Mouse (Mus musculus): ENCODE data around the gene 4930503E14Rik. TPM values are rescaled to one million over a fixed set of nuclear protein-coding genes. Genes with fewer than 3 reads are reported as not detected.
"Not testable (repeated sequence)": the region's sequence is repeated elsewhere in the genome, so short reads cannot be mapped to it uniquely, and the experiment has no call there.

4930503E14Rik gene
- polyA plus RNA-seq (2012; rRNA removed): not detected in 2 replicates

DNA sequence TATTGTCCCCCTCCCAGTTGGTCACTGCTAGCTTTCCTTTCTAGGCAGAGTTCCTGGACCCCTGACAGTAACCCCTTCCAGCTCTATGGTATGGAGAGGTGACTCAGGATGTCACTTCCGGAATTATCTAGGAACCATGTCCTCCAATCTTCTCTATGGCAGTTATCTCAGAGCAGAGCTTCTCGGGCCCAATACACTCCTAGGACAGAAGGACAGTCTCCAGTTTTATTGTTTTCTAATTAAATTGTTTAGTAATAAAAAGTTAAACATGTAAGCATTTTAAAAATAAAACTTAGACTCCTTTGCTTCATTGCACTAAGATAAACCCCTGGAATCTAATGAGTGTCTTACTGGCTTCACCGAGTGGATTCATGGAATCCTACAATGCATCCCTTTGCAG lies at the start of gene 4930503E14Rik:
Gene 4930503E14Rik (minus strand): TSS at position 101 of the 400 bp plus-strand sequence.
- DNase-seq (ENCODE audit: low read depth): not testable (repeated sequence)

DNA sequence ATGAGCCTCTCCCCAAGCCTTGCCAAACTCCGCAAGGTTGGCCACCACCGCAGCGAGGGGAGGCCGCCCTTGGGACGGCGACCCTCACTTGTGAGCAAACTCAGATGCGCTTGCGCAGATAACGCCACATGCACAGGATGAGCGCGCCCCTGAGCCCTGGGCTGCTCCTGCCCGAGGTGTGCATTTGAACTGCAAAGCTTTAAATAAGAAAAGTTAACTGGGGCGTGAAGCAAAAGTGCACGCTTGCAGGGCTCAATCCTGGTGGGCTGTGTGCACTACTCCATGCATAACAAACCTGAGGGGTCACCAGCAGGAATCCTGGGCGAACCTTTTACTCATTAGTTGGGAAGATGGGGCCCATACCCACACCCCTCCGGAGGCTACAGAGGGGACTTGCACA lies 35.0 kb upstream of the 4930503E14Rik start:
- DNase-seq (ENCODE audit: low read depth): no peak

DNA sequence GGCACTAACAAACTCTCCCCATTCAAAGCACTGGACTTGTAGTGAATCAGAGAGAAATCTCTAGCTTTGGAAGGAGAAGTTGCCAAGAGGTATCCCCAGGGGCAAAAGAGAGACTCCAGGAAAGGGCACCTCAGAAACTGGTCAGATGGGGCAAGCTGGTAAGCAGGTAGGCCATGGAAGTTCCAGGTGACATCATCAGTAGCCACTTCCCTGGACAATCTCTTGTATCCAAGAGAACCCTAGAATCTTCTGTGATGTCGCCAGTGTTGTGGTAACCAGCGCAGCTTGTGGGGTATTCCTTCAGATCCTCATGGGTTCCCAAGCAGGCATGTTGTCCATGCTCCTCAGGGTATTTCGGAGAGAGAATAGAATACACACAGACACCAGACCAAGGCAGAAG lies 15.7 kb downstream of the 4930503E14Rik start, which contains the start of gene Gm8212:
Gene Gm8212 (plus strand): TSS at position 301 of the 400 bp plus-strand sequence.
- not testable (repeated sequence) for DNase-seq (ENCODE audit: low read depth)

DNA sequence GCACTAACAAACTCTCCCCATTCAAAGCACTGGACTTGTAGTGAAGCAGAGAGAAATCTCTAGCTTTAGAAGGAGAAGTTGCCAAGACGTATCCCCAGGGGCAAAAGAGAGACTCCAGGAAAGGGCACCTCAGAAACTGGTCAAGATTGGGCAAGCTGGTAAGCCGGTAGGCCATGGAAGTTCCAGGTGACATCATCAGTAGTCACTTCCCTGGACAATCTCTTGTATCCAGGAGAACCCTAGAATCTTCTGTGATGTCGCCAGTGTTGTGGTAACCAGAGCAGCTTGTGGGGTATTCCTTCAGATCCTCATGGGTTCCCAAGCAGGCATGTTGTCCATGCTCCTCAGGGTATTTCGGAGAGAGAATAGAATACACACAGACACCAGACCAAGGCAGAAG lies 89.5 kb downstream of the 4930503E14Rik start, which contains the start of gene Gm3327:
Gene Gm3327 (plus strand): TSS at position 301 of the 400 bp plus-strand sequence.
- not testable (repeated sequence) for DNase-seq (ENCODE audit: low read depth)

Other genes with a start within 250 kb of the 4930503E14Rik start
- not detected in 2 replicates for gene Ang6, start 211.0 kb downstream of the 4930503E14Rik start, polyA plus RNA-seq (2012; rRNA removed)
- gene Ear2, start 110.6 kb downstream of the 4930503E14Rik start, polyA plus RNA-seq (2012; rRNA removed): 22.1 and 38.0 TPM in 2 replicates
- gene Gm3327, start 89.4 kb downstream of the 4930503E14Rik start, polyA plus RNA-seq (2012; rRNA removed): not detected in 2 replicates
- gene Gm8212, start 15.6 kb downstream of the 4930503E14Rik start, polyA plus RNA-seq (2012; rRNA removed): not detected in 2 replicates
- not detected in 2 replicates for gene Gm8220, start 72.3 kb upstream of the 4930503E14Rik start, polyA plus RNA-seq (2012; rRNA removed)
- gene Gm5930, start 125.3 kb upstream of the 4930503E14Rik start, polyA plus RNA-seq (2012; rRNA removed): not detected in 2 replicates
- gene Gm8229, start 152.1 kb upstream of the 4930503E14Rik start, polyA plus RNA-seq (2012; rRNA removed): not detected in 2 replicates
- gene Gm3371, start 197.4 kb upstream of the 4930503E14Rik start, polyA plus RNA-seq (2012; rRNA removed): not detected in 2 replicates
- gene Gm8232, start 220.4 kb upstream of the 4930503E14Rik start, polyA plus RNA-seq (2012; rRNA removed): not detected in 2 replicates